Comparison of ENCODE assay signal across 8 mouse cellular contexts in genomic region chr5:124530655-124531582, GRCm38 (mm10). TPM values are rescaled to one million over a fixed set of nuclear protein-coding genes. Genes with fewer than 3 reads are reported as not detected.
DNase-seq lines count a peak whose midpoint lies in the region; ATAC-seq and TF ChIP-seq lines count a peak whose summit lies in the region.

TSS of gene Rilpl1 (minus strand) at chr5:124531391.

- TF ChIP-seq POLR2A in bone marrow, adult 2 months (IDR thresholded peaks at IDR 0.05; ENCODE audit: borderline replicate concordance, control insufficient read depth, low read depth, low read length), result no peak

- WGBS in bone marrow, adult 2 months, result under 1% methylated on average over 95 of the region's 96 CpGs
- WGBS in forebrain, embryonic 10.5 days, result under 1% methylated on average over 95 of the region's 96 CpGs
- WGBS in heart, embryonic 14.5 days, result under 1% methylated on average over 85 of the region's 96 CpGs
- under 1% methylated on average over 94 of the region's 96 CpGs for WGBS in liver, embryonic 14.5 days (ENCODE audit: insufficient replicate concordance)
- WGBS in neural tube, embryonic 12.5 days, result under 1% methylated on average over 95 of the region's 96 CpGs

- H3K4me1 ChIP-seq in bone marrow, adult 2 months (ENCODE audit: control insufficient read depth, insufficient read depth, low read length), result no peaks in the 10 kb centered on the region
- H3K4me1 ChIP-seq in forebrain, embryonic 10.5 days, result peaks cover 50% of the 10 kb centered on the region
- H3K4me1 ChIP-seq in heart, embryonic 14.5 days (ENCODE audit: control insufficient read depth in 2 of 2, insufficient read depth in 2 of 2, low read length in 2 of 2), result peaks cover 24 to 33% of the 10 kb centered on the region in 2 experiments
- H3K4me1 ChIP-seq in liver, embryonic 14.5 days (replicated peaks; ENCODE audit: control insufficient read depth in 2 of 2, insufficient read depth in 2 of 2, low read length in 1 of 2), result peaks cover 5 to 11% of the 10 kb centered on the region in 2 experiments
- H3K4me1 ChIP-seq in neural tube, embryonic 12.5 days, result peaks cover 38% of the 10 kb centered on the region

- H3K27ac ChIP-seq in bone marrow, adult 2 months (ENCODE audit: control insufficient read depth, insufficient read depth, low read depth, low read length, poor library complexity), result no peak within 1 kb of the TSS
- H3K27ac ChIP-seq in forebrain, embryonic 10.5 days, result peak within 1 kb of the TSS; percentile 95
- H3K27ac ChIP-seq in heart, embryonic 14.5 days (replicated peaks in 1 of 2; ENCODE audit: control insufficient read depth in 1 of 2, insufficient read depth in 1 of 2, low read depth in 2 of 2, low read length in 2 of 2), result peak within 1 kb of the TSS; percentile 77 to 89
- H3K27ac ChIP-seq in liver, embryonic 14.5 days, result no peak within 1 kb of the TSS
- peak within 1 kb of the TSS; percentile 42 for H3K27ac ChIP-seq in neural tube, embryonic 12.5 days

- no peak for TF ChIP-seq CTCF in bone marrow, adult 2 months (IDR thresholded peaks at IDR 0.05; ENCODE audit: control insufficient read depth, insufficient read depth, low read length)
- TF ChIP-seq CTCF in liver, embryonic 14.5 days (IDR thresholded peaks at IDR 0.05; ENCODE audit: low read depth), result no peak

- peak; percentile 76 for DNase-seq in CD4-positive helper T cell, adult 2 months (ENCODE audit: low read depth, low spot score)
- peak; percentile 88 for DNase-seq in forebrain, embryonic 10.5 days (ENCODE audit: extremely low spot score, low spot score)
- peak; percentile 93 for DNase-seq in kidney, postnatal 10 days
- DNase-seq in liver, embryonic 14.5 days (ENCODE audit: low read depth in 3 of 3, low spot score in 3 of 3), result no peak
- peak; percentile 75 for DNase-seq in thymus, adult 18-20 months

- H3K4me2 ChIP-seq in heart, embryonic 14.5 days (ENCODE audit: low read length), result peak within 1 kb of the TSS; percentile 93
- H3K4me2 ChIP-seq in liver, embryonic 14.5 days (ENCODE audit: low read depth), result peak within 1 kb of the TSS; percentile 76
- peak within 1 kb of the TSS; percentile 83 for H3K4me2 ChIP-seq in neural tube, embryonic 12.5 days (replicated peaks)

- H3K27me3 ChIP-seq in forebrain, embryonic 10.5 days (ENCODE audit: poor library complexity, severe bottlenecking), result no peaks in the 10 kb centered on the region
- H3K27me3 ChIP-seq in heart, embryonic 14.5 days (ENCODE audit: control insufficient read depth, insufficient read depth, low read length), result no peaks in the 10 kb centered on the region
- H3K27me3 ChIP-seq in liver, embryonic 14.5 days (ENCODE audit: control insufficient read depth, insufficient read depth, low read length), result peaks cover 35% of the 10 kb centered on the region
- no peaks in the 10 kb centered on the region for H3K27me3 ChIP-seq in neural tube, embryonic 12.5 days (replicated peaks)

- H3K9ac ChIP-seq in heart, embryonic 14.5 days (ENCODE audit: low read length), result peak within 1 kb of the TSS; percentile 88
- H3K9ac ChIP-seq in liver, embryonic 14.5 days (replicated peaks), result no peak within 1 kb of the TSS
- H3K9ac ChIP-seq in neural tube, embryonic 12.5 days, result peak within 1 kb of the TSS; percentile 75

- TF ChIP-seq EP300 in liver, embryonic 14.5 days (IDR thresholded peaks at IDR 0.05; ENCODE audit: low read depth), result no peak

- no peaks in the 10 kb centered on the region for H3K9me3 ChIP-seq in forebrain, embryonic 10.5 days
- H3K9me3 ChIP-seq in heart, embryonic 14.5 days (ENCODE audit: control insufficient read depth, low read length), result no peaks in the 10 kb centered on the region
- no peaks in the 10 kb centered on the region for H3K9me3 ChIP-seq in liver, embryonic 14.5 days (ENCODE audit: control insufficient read depth, low read length)
- H3K9me3 ChIP-seq in neural tube, embryonic 12.5 days, result no peaks in the 10 kb centered on the region

- peak within 1 kb of the TSS; percentile 54 for H3K4me3 ChIP-seq in bone marrow, adult 2 months (replicated peaks; ENCODE audit: control insufficient read depth, low read depth, low read length)
- peak within 1 kb of the TSS; percentile 89 for H3K4me3 ChIP-seq in forebrain, embryonic 10.5 days
- peak within 1 kb of the TSS; percentile 72 to 85 for H3K4me3 ChIP-seq in heart, embryonic 14.5 days (ENCODE audit: control insufficient read depth in 1 of 2, insufficient read depth in 1 of 2, low read depth in 1 of 2, low read length in 2 of 2)
- peak within 1 kb of the TSS; percentile 51 to 61 for H3K4me3 ChIP-seq in liver, embryonic 14.5 days (ENCODE audit: insufficient read depth in 1 of 2, low read depth in 2 of 2, low read length in 2 of 2)
- H3K4me3 ChIP-seq in neural tube, embryonic 12.5 days, result peak within 1 kb of the TSS; percentile 75

- ATAC-seq in heart, embryonic 14.5 days (ENCODE audit: insufficient number of reproducible peaks, insufficient read depth, low FRiP score, low read depth), result peak; percentile 84
- ATAC-seq in liver, embryonic 14.5 days (ENCODE audit: insufficient read depth), result peak; percentile 42; the same call in 1 of the 2 replicates
- peak; percentile 93 for ATAC-seq in neural tube, embryonic 12.5 days (ENCODE audit: low FRiP score, low read depth)

- peaks cover 19% of the 10 kb centered on the region for H3K36me3 ChIP-seq in forebrain, embryonic 10.5 days (replicated peaks)
- H3K36me3 ChIP-seq in heart, embryonic 14.5 days (ENCODE audit: control insufficient read depth, insufficient read depth, low read length), result peaks cover 8% of the 10 kb centered on the region; the same call in 1 of the 2 replicates
- no peaks in the 10 kb centered on the region for H3K36me3 ChIP-seq in liver, embryonic 14.5 days (replicated peaks; ENCODE audit: control insufficient read depth, insufficient read depth, low read depth)
- H3K36me3 ChIP-seq in neural tube, embryonic 12.5 days, result 0 out of 2 replicates have a peak, but pooled peaks cover 3% of the 10 kb centered on the region

RNA-seq across cellular contexts. Expression of gene Rilpl1, which starts in this region (rescaled TPM):
- polyA plus RNA-seq in bone marrow, adult 2 months (2011; ENCODE audit: insufficient read depth, insufficient read length, low replicate concordance, missing spikeins), result 1.4 and 6.2 TPM in 2 replicates
- polyA plus RNA-seq in forebrain, embryonic 10.5 days (2016; fragmentation: Nextera tagmentation; extraction: Ambion mirVana), result 18.1 and 23.4 TPM in 2 replicates
- polyA plus RNA-seq in heart, embryonic 14.5 days (2014; fragmentation: Nextera tagmentation; extraction: Ambion mirVana), result 27.2 and 28.3 TPM in 2 replicates
- polyA plus RNA-seq in liver, embryonic 14.5 days (2012; rRNA removed), result 0.71 and 0.98 TPM in 2 replicates
- 1.4 and 2.1 TPM in 2 replicates for polyA plus RNA-seq in liver, embryonic 14.5 days (2014; fragmentation: Nextera tagmentation; extraction: Ambion mirVana)
- 18.1 and 19.8 TPM in 2 replicates for polyA plus RNA-seq in neural tube, embryonic 12.5 days (2016; fragmentation: Nextera tagmentation; extraction: Ambion mirVana)

Comparison
In these comparisons a context has a peak if more than half of its experiments do, and no peak if none do; other contexts are left out.
1. DNase-seq: peak in CD4-positive helper T cell, adult 2 months (single experiment), forebrain, embryonic 10.5 days (single experiment), kidney, postnatal 10 days (single experiment) and thymus, adult 18-20 months (2 of 2); none in liver, embryonic 14.5 days (0 of 3).
2. H3K27ac ChIP-seq: peak in forebrain, embryonic 10.5 days (single experiment), heart, embryonic 14.5 days (2 of 2) and neural tube, embryonic 12.5 days (single experiment); none in bone marrow, adult 2 months (single experiment) and liver, embryonic 14.5 days (single experiment).
3. ATAC-seq: peak in every context shown above with its lines; median percentile 93 in neural tube, embryonic 12.5 days; 84 in heart, embryonic 14.5 days; 42 in liver, embryonic 14.5 days.
4. Peak in every context shown above with its lines, with median percentiles within 50 percentile points of each other: H3K4me3 ChIP-seq and H3K4me2 ChIP-seq.